Mouse (Mus musculus) midbrain, embryonic 14.5 days (tissue): ENCODE measurements at regions not wholly inside any gene's neighbourhood (a gene's known extent, or its start where the extent isn't known, plus 50 kb on each side); places are given as distances from the start of the nearest gene placed in this dataset.

ENCODE experiments used
- ATAC-seq: fragments of 200-750 bp; cut with Nextera tagmentation; 2 replicates; pipeline ENCODE4 v1.8.0; 2017; ENCODE audit warnings: moderate number of reproducible peaks, moderate library complexity; ENCODE audit not compliant: low FRiP score, low TSS enrichment
- DNase-seq: peaks from one replicate; pipeline ENCODE4 v3.0.0-alpha.2; 2015
- H3K27ac ChIP-seq: fragments of 300-500 bp; sonication (generic); replicated peaks from 2 replicates; pipeline ENCODE4 v1.5.1; 2014; ENCODE audit warnings: mild to moderate bottlenecking, low read depth, low read length, moderate library complexity
- H3K27me3 ChIP-seq: fragments of 300-500 bp; sonication (generic); 2 replicates; pipeline ENCODE4 v1.6.1; 2014; ENCODE audit warnings: low read length, control low read depth, mixed read lengths; ENCODE audit not compliant: control insufficient read depth, insufficient read depth
- H3K36me3 ChIP-seq: fragments of 300-500 bp; sonication (generic); 2 replicates; pipeline ENCODE4 v1.6.1; 2014; ENCODE audit warnings: low read length, control low read depth; ENCODE audit not compliant: control insufficient read depth, insufficient read depth
- H3K4me1 ChIP-seq: fragments of 300-500 bp; sonication (generic); 2 replicates; pipeline ENCODE4 v1.6.1; 2014; ENCODE audit warnings: mild to moderate bottlenecking, antibody characterized with exemption, low read length, control low read depth; ENCODE audit not compliant: control insufficient read depth, insufficient read depth
- H3K4me2 ChIP-seq: fragments of 300-500 bp; sonication (generic); 2 replicates; pipeline ENCODE4 v1.6.1; 2014; ENCODE audit warnings: mild to moderate bottlenecking, low read length, moderate library complexity
- H3K4me3 ChIP-seq: fragments of 300-500 bp; sonication (generic); replicated peaks from 2 replicates; pipeline ENCODE4 v1.5.1; 2014; ENCODE audit warnings: low read depth, low read length
- H3K9ac ChIP-seq: fragments of 300-500 bp; sonication (generic); replicated peaks from 2 replicates; pipeline ENCODE4 v1.6.1; 2014; ENCODE audit warnings: mild to moderate bottlenecking, low read length, moderate library complexity
- H3K9me3 ChIP-seq: fragments of 300-500 bp; sonication (generic); 2 replicates; pipeline ENCODE4 v1.6.1; 2016; ENCODE audit warnings: low read length, control low read depth, mixed read lengths; ENCODE audit not compliant: control insufficient read depth
- whole genome bisulfite sequencing: fragments of 180-500 bp; shearing (Covaris S2); extraction: QIAGEN DNeasy Blood & Tissue Kit; methylation state at CpG from one replicate; pipeline ENCODE4 v1.1.7; 2014; 5-methylcytosine and 5-hydroxymethylcytosine counted together

DNA sequence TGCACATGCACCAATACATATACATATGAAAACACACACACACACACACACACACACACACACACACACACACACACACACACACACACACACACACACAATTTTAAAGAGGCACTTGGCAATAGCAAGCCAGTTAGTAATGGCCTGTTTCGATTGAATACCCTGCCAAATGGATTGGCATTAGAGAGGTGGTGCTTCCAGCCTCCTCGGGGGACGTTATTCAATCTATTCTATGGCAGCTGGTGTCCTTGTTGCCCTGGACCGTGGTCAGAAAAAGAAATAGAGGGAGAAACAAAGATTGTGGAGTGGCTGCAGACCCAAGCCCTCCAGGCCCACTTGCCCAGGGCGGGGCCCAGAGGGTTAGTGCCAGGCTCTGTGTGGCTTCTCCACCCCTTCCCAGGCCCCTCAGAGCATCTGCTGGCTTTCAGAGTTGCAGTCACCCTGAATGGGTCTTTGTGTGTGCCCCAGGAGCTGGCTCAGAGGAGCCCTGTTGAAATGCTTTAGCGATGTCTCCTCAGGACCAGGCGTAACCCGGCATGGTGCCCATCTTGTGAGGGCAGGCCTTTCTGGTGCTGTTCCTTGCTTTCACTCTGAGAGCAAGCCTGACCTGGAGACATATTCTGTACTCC is 302.7 kb upstream of the Ubash3b start:
- ATAC-seq (peak; percentile 84), DNase-seq (peak; percentile 72)
- H3K9ac ChIP-seq, result no peak overlapping the region
- no peaks in the 10 kb centered on the region for H3K36me3 ChIP-seq
- H3K4me3 ChIP-seq, result no peak overlapping the region
- WGBS, result 40% methylated on average over 8 of the region's 8 CpGs
- H3K27ac ChIP-seq, result peak overlapping the region; percentile 61
- no peak overlapping the region for H3K4me2 ChIP-seq
- no peaks in the 10 kb centered on the region for H3K27me3 ChIP-seq
- no peaks in the 10 kb centered on the region for H3K9me3 ChIP-seq
- peaks cover 9% of the 10 kb centered on the region for H3K4me1 ChIP-seq

DNA sequence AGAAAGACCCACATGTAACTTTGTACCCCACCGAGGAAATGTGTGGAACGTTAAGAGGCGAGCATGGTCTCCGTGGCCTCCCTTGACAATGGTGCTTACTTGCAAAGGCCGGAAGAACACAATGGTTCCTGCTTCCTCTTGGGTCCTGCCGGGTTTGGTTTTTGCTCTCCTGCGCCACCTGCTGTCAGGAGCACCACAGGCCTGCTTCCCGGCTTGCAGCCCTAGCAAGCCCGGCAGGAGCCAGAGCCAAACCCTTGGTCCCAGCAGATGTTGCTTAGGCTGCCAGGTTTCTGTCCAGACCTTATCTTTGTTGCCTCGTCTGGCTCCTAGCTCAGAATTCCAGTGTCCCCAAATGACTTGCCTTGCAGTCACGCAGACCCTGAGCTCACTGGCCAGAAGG is 300.2 kb upstream of the Ubash3b start:
- no peak overlapping the region for H3K4me3 ChIP-seq
- DNase-seq, result peak; percentile 89
- H3K27ac ChIP-seq, result peak overlapping the region; percentile 49
- no peaks in the 10 kb centered on the region for H3K27me3 ChIP-seq
- 6% methylated on average over 11 of the region's 11 CpGs for WGBS
- no peak overlapping the region for H3K9ac ChIP-seq
- no peaks in the 10 kb centered on the region for H3K36me3 ChIP-seq
- peak; percentile 72 for ATAC-seq
- H3K4me1 ChIP-seq, result peaks cover 15% of the 10 kb centered on the region
- H3K9me3 ChIP-seq, result no peaks in the 10 kb centered on the region
- H3K4me2 ChIP-seq, result no peak overlapping the region

GRCm38 (mm10) chr9:41460709-41461108 is 299.2 kb upstream of the Ubash3b start:
- Histone ChIP-seq H3K27ac (no peak overlapping the region), H3K9me3 (no peaks in the 10 kb centered on the region), H3K4me2 (no peak overlapping the region), H3K4me3 (no peak overlapping the region), H3K9ac (no peak overlapping the region), H3K27me3 (no peaks in the 10 kb centered on the region), H3K36me3 (no peaks in the 10 kb centered on the region), H3K4me1 (peaks cover 15% of the 10 kb centered on the region)
- WGBS, result 83% methylated on average over 6 of the region's 6 CpGs
- no peak for ATAC-seq
- no peak for DNase-seq

- Histone ChIP-seq H3K4me2 (no peak overlapping the region), H3K4me3 (no peak overlapping the region), H3K9me3 (no peaks in the 10 kb centered on the region), H3K9ac (no peak overlapping the region), H3K4me1 (peaks cover 10% of the 10 kb centered on the region; the same call in 1 of the 2 replicates), H3K36me3 (no peaks in the 10 kb centered on the region), H3K27ac (peak overlapping the region; percentile 32; the same call in 1 of the 2 replicates), H3K27me3 (no peaks in the 10 kb centered on the region)
- ATAC-seq (no peak), DNase-seq (peak; percentile 49)
- 35% methylated on average over 3 of the region's 3 CpGs for WGBS
These were observed 295.5 kb upstream of the Ubash3b start for GRCm38 (mm10) chr9:41457003-41457402.

- Histone ChIP-seq H3K36me3 (no peaks in the 10 kb centered on the region), H3K4me2 (no peak overlapping the region), H3K27ac (peak overlapping the region; percentile 21; the same call in 1 of the 2 replicates), H3K27me3 (no peaks in the 10 kb centered on the region), H3K4me1 (peaks cover 33% of the 10 kb centered on the region), H3K9ac (no peak overlapping the region), H3K9me3 (no peaks in the 10 kb centered on the region), H3K4me3 (no peak overlapping the region)
- WGBS, result 44% methylated on average over 3 of the region's 3 CpGs
- ATAC-seq (no peak), DNase-seq (peak; percentile 57)
These were observed 290.2 kb upstream of the Ubash3b start for GRCm38 (mm10) chr9:41451738-41452137.

DNA sequence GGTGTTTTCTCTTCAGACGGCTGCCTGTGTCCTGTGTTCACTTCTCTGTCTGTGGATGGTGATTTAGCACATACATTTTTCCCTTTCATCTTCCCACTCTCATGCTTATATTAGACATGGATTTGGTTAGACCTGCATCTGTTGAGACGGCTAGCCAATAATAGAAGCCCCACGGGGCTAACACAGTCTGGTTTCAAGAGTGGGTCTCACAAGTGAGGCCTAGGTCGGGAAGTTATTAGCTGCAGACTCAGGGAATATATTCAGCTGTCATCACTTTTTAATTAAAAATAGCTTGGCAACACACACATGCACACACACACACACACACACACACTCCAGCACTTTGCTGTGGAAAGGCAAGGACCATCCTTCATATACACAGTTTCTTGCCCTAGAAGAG is 287.7 kb upstream of the Ubash3b start:
- ATAC-seq (no peak), DNase-seq (no peak)
- H3K9me3 ChIP-seq, result no peaks in the 10 kb centered on the region
- peaks cover 45% of the 10 kb centered on the region for H3K4me1 ChIP-seq
- no peak overlapping the region for H3K4me3 ChIP-seq
- H3K4me2 ChIP-seq, result no peak overlapping the region
- H3K27me3 ChIP-seq, result no peaks in the 10 kb centered on the region
- 42% methylated on average over 4 of the region's 4 CpGs for WGBS
- H3K36me3 ChIP-seq, result no peaks in the 10 kb centered on the region
- H3K27ac ChIP-seq, result peak overlapping the region; percentile 46
- no peak overlapping the region for H3K9ac ChIP-seq

GRCm38 (mm10) chr9:41447902-41448301 is 286.4 kb upstream of the Ubash3b start:
- peaks cover 45% of the 10 kb centered on the region for H3K4me1 ChIP-seq
- no peak for ATAC-seq

GRCm38 (mm10) chr9:41447211-41447875 is 285.8 kb upstream of the Ubash3b start:
- Histone ChIP-seq H3K4me1 (peaks cover 45% of the 10 kb centered on the region), H3K9me3 (no peaks in the 10 kb centered on the region), H3K4me2 (peak overlapping the region; percentile 47), H3K4me3 (0 out of 2 replicates have a peak overlapping the region, but pooled peaks have one; percentile 9), H3K27me3 (no peaks in the 10 kb centered on the region), H3K9ac (peak overlapping the region; percentile 32), H3K36me3 (0 out of 2 replicates have a peak, but pooled peaks cover under 1% of the 10 kb centered on the region), H3K27ac (peak overlapping the region; percentile 98)
- DNase-seq, result peak; percentile 82
- 3% methylated on average over 12 of the region's 12 CpGs for WGBS
- peak; percentile 69 for ATAC-seq

More at GRCm38 (mm10) chr9:41447902-41448301, 286.4 kb upstream of the Ubash3b start:
- Histone ChIP-seq H3K4me2 (peak overlapping the region; percentile 47), H3K9ac (peak overlapping the region; percentile 32; the same call in 1 of the 2 replicates), H3K9me3 (no peaks in the 10 kb centered on the region), H3K36me3 (no peaks in the 10 kb centered on the region), H3K27ac (peak overlapping the region; percentile 98), H3K27me3 (no peaks in the 10 kb centered on the region), H3K4me3 (no peak overlapping the region)
- WGBS, result 35% methylated on average over 8 of the region's 8 CpGs
- no peak for DNase-seq
